Mouse (Mus musculus): ENCODE measurements around the gene Gpr149. TPM values are rescaled to one million over a fixed set of nuclear protein-coding genes. Genes with fewer than 3 reads are reported as not detected.
A peak's percentile ranks its signal among the peaks of the same experiment; 100 is the strongest.

The Gpr149 gene
- not detected in 2 replicates for polyA plus RNA-seq (2015; fragmentation: Nextera tagmentation; extraction: Ambion mirVana)

- Histone ChIP-seq H3K4me2 (ENCODE audit: low read depth, low read length) (peak within 1 kb of the TSS; percentile 72), H3K9ac (ENCODE audit: low read length) (no peak within 1 kb of the TSS), H3K27ac (ENCODE audit: low read length) (no peak within 1 kb of the TSS), H3K4me3 (ENCODE audit: low read length) (peak within 1 kb of the TSS; percentile 45), H3K4me1 (ENCODE audit: control insufficient read depth, insufficient read depth, low read length) (no peaks in the 10 kb centered on the region), H3K27me3 (ENCODE audit: control insufficient read depth, insufficient read depth, low read length) (peaks cover 9% of the 10 kb centered on the region), H3K9me3 (replicated peaks; ENCODE audit: control insufficient read depth, low read length) (no peaks in the 10 kb centered on the region), H3K36me3 (ENCODE audit: control insufficient read depth, insufficient read depth) (no peaks in the 10 kb centered on the region)
- ATAC-seq (replicated peaks; ENCODE audit: extremely low read depth, insufficient read depth, low FRiP score): no peak
- WGBS: 61% methylated on average over 1 of the region's 1 CpGs
Measured at GRCm38 (mm10) chr3:62604973-62605372, at the start of gene Gpr149. Gene Gpr149, minus strand, starts transcription at chr3:62605140.

DNA sequence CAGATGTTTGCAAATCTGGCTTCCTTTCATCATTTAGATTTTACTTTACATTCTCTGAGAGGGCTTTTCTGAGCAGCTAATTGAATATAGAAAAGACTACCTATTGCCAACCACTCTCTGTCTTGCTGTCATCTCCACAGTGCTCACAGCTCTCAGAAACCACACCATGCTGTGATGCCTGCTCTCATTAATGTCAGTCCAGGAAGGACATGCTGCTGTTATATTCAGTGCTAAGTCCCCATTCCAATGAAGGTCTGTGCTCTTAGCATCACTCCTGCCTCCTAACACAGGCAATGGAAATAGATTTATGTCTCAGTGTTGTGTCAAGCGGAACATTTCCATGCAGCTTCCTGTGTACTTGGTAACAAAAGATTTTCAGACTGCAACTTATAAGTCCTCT is 45.6 kb upstream of the Gpr149 start:
- H3K4me3 ChIP-seq (ENCODE audit: low read length): no peak overlapping the region
- H3K9me3 ChIP-seq (replicated peaks; ENCODE audit: control insufficient read depth, low read length): no peaks in the 10 kb centered on the region
- no peaks in the 10 kb centered on the region for H3K36me3 ChIP-seq (ENCODE audit: control insufficient read depth, insufficient read depth)
- no peaks in the 10 kb centered on the region for H3K27me3 ChIP-seq (ENCODE audit: control insufficient read depth, insufficient read depth, low read length)
- 77% methylated on average over 1 of the region's 1 CpGs for WGBS
- no peak for ATAC-seq (replicated peaks; ENCODE audit: extremely low read depth, insufficient read depth, low FRiP score)
- no peak overlapping the region for H3K27ac ChIP-seq (ENCODE audit: low read length)
- no peak overlapping the region for H3K4me2 ChIP-seq (ENCODE audit: low read depth, low read length)
- H3K4me1 ChIP-seq (ENCODE audit: control insufficient read depth, insufficient read depth, low read length): no peaks in the 10 kb centered on the region
- H3K9ac ChIP-seq (ENCODE audit: low read length): no peak overlapping the region

- no peak overlapping the region for H3K4me3 ChIP-seq (ENCODE audit: low read length)
- no peaks in the 10 kb centered on the region for H3K9me3 ChIP-seq (replicated peaks; ENCODE audit: control insufficient read depth, low read length)
- no peak overlapping the region for H3K27ac ChIP-seq (ENCODE audit: low read length)
- 47% methylated on average over 3 of the region's 3 CpGs for WGBS
- no peaks in the 10 kb centered on the region for H3K27me3 ChIP-seq (ENCODE audit: control insufficient read depth, insufficient read depth, low read length)
- H3K4me2 ChIP-seq (ENCODE audit: low read depth, low read length): no peak overlapping the region
- H3K9ac ChIP-seq (ENCODE audit: low read length): no peak overlapping the region
- no peak for ATAC-seq (replicated peaks; ENCODE audit: extremely low read depth, insufficient read depth, low FRiP score)
- no peaks in the 10 kb centered on the region for H3K36me3 ChIP-seq (ENCODE audit: control insufficient read depth, insufficient read depth)
- no peaks in the 10 kb centered on the region for H3K4me1 ChIP-seq (ENCODE audit: control insufficient read depth, insufficient read depth, low read length)
Measured at GRCm38 (mm10) chr3:62610861-62611260, 5.9 kb upstream of the Gpr149 start.

GRCm38 (mm10) chr3:62605931-62606330 is 991 bp upstream of the Gpr149 start:
- 76% methylated on average over 2 of the region's 2 CpGs for WGBS
- no peak overlapping the region for H3K9ac ChIP-seq (ENCODE audit: low read length)
- no peaks in the 10 kb centered on the region for H3K4me1 ChIP-seq (ENCODE audit: control insufficient read depth, insufficient read depth, low read length)
- peaks cover 9% of the 10 kb centered on the region for H3K27me3 ChIP-seq (ENCODE audit: control insufficient read depth, insufficient read depth, low read length)
- no peaks in the 10 kb centered on the region for H3K36me3 ChIP-seq (ENCODE audit: control insufficient read depth, insufficient read depth)
- no peak overlapping the region for H3K4me2 ChIP-seq (ENCODE audit: low read depth, low read length)
- no peak overlapping the region for H3K4me3 ChIP-seq (ENCODE audit: low read length)
- ATAC-seq (replicated peaks; ENCODE audit: extremely low read depth, insufficient read depth, low FRiP score): no peak
- no peaks in the 10 kb centered on the region for H3K9me3 ChIP-seq (replicated peaks; ENCODE audit: control insufficient read depth, low read length)
- H3K27ac ChIP-seq (ENCODE audit: low read length): no peak overlapping the region

DNA sequence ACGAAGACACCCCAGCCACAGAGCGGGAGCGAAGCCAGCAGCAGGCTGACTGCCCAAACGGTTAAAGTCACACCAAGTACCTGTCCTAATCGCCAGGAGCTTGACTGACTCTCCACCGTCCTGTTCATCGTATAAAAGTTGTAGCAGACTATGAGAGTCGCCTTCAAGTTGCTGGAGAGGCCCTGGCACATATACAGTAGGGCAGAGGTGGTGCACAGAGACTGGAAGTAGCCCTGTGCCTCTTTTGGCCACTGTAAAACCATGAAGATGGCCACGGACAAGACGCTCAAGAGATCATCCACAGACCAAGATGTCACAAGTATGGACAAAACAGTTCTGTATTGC is 921 bp downstream of the Gpr149 start:
- peak overlapping the region; percentile 72 for H3K4me2 ChIP-seq (ENCODE audit: low read depth, low read length)
- no peaks in the 10 kb centered on the region for H3K4me1 ChIP-seq (ENCODE audit: control insufficient read depth, insufficient read depth, low read length)
- H3K4me3 ChIP-seq (ENCODE audit: low read length): peak overlapping the region; percentile 45
- H3K27ac ChIP-seq (ENCODE audit: low read length): no peak overlapping the region
- H3K36me3 ChIP-seq (ENCODE audit: control insufficient read depth, insufficient read depth): no peaks in the 10 kb centered on the region
- WGBS: 10% methylated on average over 10 of the region's 10 CpGs
- H3K9me3 ChIP-seq (replicated peaks; ENCODE audit: control insufficient read depth, low read length): no peaks in the 10 kb centered on the region
- H3K27me3 ChIP-seq (ENCODE audit: control insufficient read depth, insufficient read depth, low read length): peaks cover 9% of the 10 kb centered on the region
- ATAC-seq (replicated peaks; ENCODE audit: extremely low read depth, insufficient read depth, low FRiP score): no peak
- no peak overlapping the region; the same call in 1 of the 2 replicates for H3K9ac ChIP-seq (ENCODE audit: low read length)

GRCm38 (mm10) chr3:62603231-62604046 is 1.5 kb downstream of the Gpr149 start:
- Histone ChIP-seq H3K4me1 (ENCODE audit: control insufficient read depth, insufficient read depth, low read length) (no peaks in the 10 kb centered on the region), H3K36me3 (ENCODE audit: control insufficient read depth, insufficient read depth) (no peaks in the 10 kb centered on the region), H3K4me2 (ENCODE audit: low read depth, low read length) (peak overlapping the region; percentile 72), H3K27me3 (ENCODE audit: control insufficient read depth, insufficient read depth, low read length) (peaks cover 9% of the 10 kb centered on the region), H3K4me3 (ENCODE audit: low read length) (peak overlapping the region; percentile 45), H3K9ac (ENCODE audit: low read length) (no peak overlapping the region; the same call in 1 of the 2 replicates), H3K27ac (ENCODE audit: low read length) (no peak overlapping the region), H3K9me3 (replicated peaks; ENCODE audit: control insufficient read depth, low read length) (no peaks in the 10 kb centered on the region)
- ATAC-seq (replicated peaks; ENCODE audit: extremely low read depth, insufficient read depth, low FRiP score): no peak
- WGBS: 1% methylated on average over 40 of the region's 40 CpGs

GRCm38 (mm10) chr3:62602466-62602865 is 2.5 kb downstream of the Gpr149 start:
- no peak overlapping the region for H3K4me3 ChIP-seq (ENCODE audit: low read length)
- no peak overlapping the region for H3K4me2 ChIP-seq (ENCODE audit: low read depth, low read length)
- no peaks in the 10 kb centered on the region for H3K36me3 ChIP-seq (ENCODE audit: control insufficient read depth, insufficient read depth)
- no peak for ATAC-seq (replicated peaks; ENCODE audit: extremely low read depth, insufficient read depth, low FRiP score)
- no peak overlapping the region for H3K27ac ChIP-seq (ENCODE audit: low read length)
- H3K9me3 ChIP-seq (replicated peaks; ENCODE audit: control insufficient read depth, low read length): no peaks in the 10 kb centered on the region
- H3K4me1 ChIP-seq (ENCODE audit: control insufficient read depth, insufficient read depth, low read length): no peaks in the 10 kb centered on the region
- no peak overlapping the region for H3K9ac ChIP-seq (ENCODE audit: low read length)
- 69% methylated on average over 9 of the region's 9 CpGs for WGBS
- peaks cover 9% of the 10 kb centered on the region for H3K27me3 ChIP-seq (ENCODE audit: control insufficient read depth, insufficient read depth, low read length)

GRCm38 (mm10) chr3:62594842-62595241 is 10.1 kb downstream of the Gpr149 start:
- Histone ChIP-seq H3K4me3 (ENCODE audit: low read length) (no peak overlapping the region), H3K27me3 (ENCODE audit: control insufficient read depth, insufficient read depth, low read length) (no peaks in the 10 kb centered on the region), H3K27ac (ENCODE audit: low read length) (no peak overlapping the region), H3K9ac (ENCODE audit: low read length) (no peak overlapping the region), H3K4me1 (ENCODE audit: control insufficient read depth, insufficient read depth, low read length) (no peaks in the 10 kb centered on the region), H3K4me2 (ENCODE audit: low read depth, low read length) (no peak overlapping the region), H3K9me3 (replicated peaks; ENCODE audit: control insufficient read depth, low read length) (no peaks in the 10 kb centered on the region), H3K36me3 (ENCODE audit: control insufficient read depth, insufficient read depth) (no peaks in the 10 kb centered on the region)
- ATAC-seq (replicated peaks; ENCODE audit: extremely low read depth, insufficient read depth, low FRiP score): no peak
- WGBS: 20% methylated on average over 7 of the region's 7 CpGs

DNA sequence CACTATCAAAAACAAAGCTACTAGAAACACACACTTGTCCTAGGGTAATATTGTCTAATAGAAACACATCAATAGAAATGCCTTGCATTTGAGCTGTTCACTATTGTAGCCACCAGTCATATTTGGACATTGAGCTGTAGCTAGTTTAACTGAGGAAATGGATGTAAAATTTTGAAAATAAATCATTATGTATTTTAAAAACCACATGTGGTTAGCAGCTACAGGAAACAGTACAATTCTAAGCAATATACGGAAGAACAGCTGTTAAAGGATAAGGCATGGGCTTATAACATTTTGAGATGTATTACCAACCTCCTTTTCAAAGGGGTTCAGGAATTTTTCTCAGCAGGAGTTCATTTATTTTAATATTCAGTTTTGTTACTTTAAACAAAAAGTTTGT is 19.9 kb downstream of the Gpr149 start:
- ATAC-seq (replicated peaks; ENCODE audit: extremely low read depth, insufficient read depth, low FRiP score): no peak
- H3K4me1 ChIP-seq (ENCODE audit: control insufficient read depth, insufficient read depth, low read length): no peaks in the 10 kb centered on the region
- 71% methylated on average over 1 of the region's 1 CpGs for WGBS
- H3K4me2 ChIP-seq (ENCODE audit: low read depth, low read length): no peak overlapping the region
- H3K9me3 ChIP-seq (replicated peaks; ENCODE audit: control insufficient read depth, low read length): no peaks in the 10 kb centered on the region
- no peak overlapping the region for H3K27ac ChIP-seq (ENCODE audit: low read length)
- no peaks in the 10 kb centered on the region for H3K36me3 ChIP-seq (ENCODE audit: control insufficient read depth, insufficient read depth)
- no peaks in the 10 kb centered on the region for H3K27me3 ChIP-seq (ENCODE audit: control insufficient read depth, insufficient read depth, low read length)
- no peak overlapping the region for H3K9ac ChIP-seq (ENCODE audit: low read length)
- no peak overlapping the region for H3K4me3 ChIP-seq (ENCODE audit: low read length)

All from heart, embryonic 16.5 days (tissue).